Comparison of ENCODE assay signal across 8 mouse cellular contexts in genomic region chr1:37512109-37512640, GRCm38 (mm10). TPM values are rescaled to one million over a fixed set of nuclear protein-coding genes. Genes with fewer than 3 reads are reported as not detected.
A peak's percentile ranks its signal among the peaks of the same experiment; 100 is the strongest.
DNase-seq lines count a peak whose midpoint lies in the region; ATAC-seq and TF ChIP-seq lines count a peak whose summit lies in the region.

No protein-coding gene starts in this region.

- WGBS in intestine, postnatal 0 days = 30% methylated on average over 5 of the region's 5 CpGs

- peak; percentile 84 for DNase-seq in MN1 (ENCODE audit: low spot score)
- peak; percentile 53 for DNase-seq in gastrocnemius, postnatal 14 days
- peak; percentile 46 to 69 for DNase-seq in lung, postnatal 4 days
- no peak for DNase-seq in embryo, embryonic 10.5 days (ENCODE audit: low spot score)
- no peak for DNase-seq in thymus, postnatal 0 days (ENCODE audit: low spot score)
- no peak for DNase-seq in urinary bladder, postnatal 10 days (ENCODE audit: low spot score)

- H3K36me3 ChIP-seq in intestine, postnatal 0 days (ENCODE audit: control insufficient read depth, insufficient read depth) = peaks cover 9% of the 10 kb centered on the region

- H3K4me3 ChIP-seq in intestine, postnatal 0 days (ENCODE audit: low read depth, low read length) = no peak overlapping the region

- peaks cover 20% of the 10 kb centered on the region for H3K4me1 ChIP-seq in intestine, postnatal 0 days (replicated peaks; ENCODE audit: control insufficient read depth, insufficient read depth, low read length)

- no peaks in the 10 kb centered on the region for H3K9me3 ChIP-seq in intestine, postnatal 0 days (ENCODE audit: control insufficient read depth)

- ATAC-seq in cerebellum, adult (ENCODE audit: insufficient number of reproducible peaks, low FRiP score, low TSS enrichment) = peak; percentile 75
- ATAC-seq in intestine, postnatal 0 days = no peak

- H3K27ac ChIP-seq in intestine, postnatal 0 days (ENCODE audit: low read depth, low read length) = peak overlapping the region; percentile 54

- H3K27me3 ChIP-seq in intestine, postnatal 0 days (replicated peaks; ENCODE audit: control insufficient read depth, insufficient read depth, low read length) = no peaks in the 10 kb centered on the region

- TF ChIP-seq CTCF in intestine, postnatal 0 days (IDR thresholded peaks at IDR 0.05; ENCODE audit: low read depth) = no peak

- H3K4me2 ChIP-seq in intestine, postnatal 0 days (replicated peaks; ENCODE audit: low read depth) = no peak overlapping the region

- intact Hi-C loops in gastrocnemius, postnatal 14 days (cut with DNase I; ENCODE audit: low total_unique reads) = no loop called here

- peak overlapping the region; percentile 31; the same call in 1 of the 2 replicates for H3K9ac ChIP-seq in intestine, postnatal 0 days (ENCODE audit: low read depth, low read length)

RNA-seq across cellular contexts. Expression of gene Mgat4a, which starts 28.6 kb away (rescaled TPM):
- 1 to 10 TPM; 5.1 to 8.5 TPM for total RNA-seq in gastrocnemius, postnatal 14 days (2021)
- polyA plus RNA-seq in intestine, postnatal 0 days (2015; fragmentation: Nextera tagmentation; extraction: Ambion mirVana) = 59.1 and 64.0 TPM in 2 replicates
- 12.7 and 14.7 TPM in 2 replicates for polyA plus RNA-seq in thymus, postnatal 0 days (2015; fragmentation: Nextera tagmentation; extraction: Ambion mirVana)

Comparison
In these comparisons a context has a peak if more than half of its experiments do, and no peak if none do; other contexts are left out.
1. DNase-seq: peak in MN1 (single experiment), gastrocnemius, postnatal 14 days (single experiment) and lung, postnatal 4 days (2 of 2); none in embryo, embryonic 10.5 days (single experiment), thymus, postnatal 0 days (single experiment) and urinary bladder, postnatal 10 days (single experiment).